8 mouse cellular contexts compared by ENCODE assay signal in genomic region chr10:87858013-87858806, GRCm38 (mm10). TPM values are rescaled to one million over a fixed set of nuclear protein-coding genes. Genes with fewer than 3 reads are reported as not detected.
A peak's percentile ranks its signal among the peaks of the same experiment; 100 is the strongest.
DNase-seq lines count a peak whose midpoint lies in the region; ATAC-seq lines count a peak whose summit lies in the region.

TSS of gene Igf1 (plus strand) at chr10:87858265.

- DNase-seq in lung, adult 18-20 months: no peak
- DNase-seq in heart, postnatal 36 days: no peak
- no peak for DNase-seq in midbrain, embryonic 11.5 days (ENCODE audit: low spot score, missing footprints)
- no peak for DNase-seq in frontal cortex, postnatal 14 days (ENCODE audit: low spot score in 2 of 2)
- no peak for DNase-seq in layer of hippocampus, adult 11-12 months (ENCODE audit: low spot score)
- no peak for DNase-seq in kidney, adult 9 months

- no peak within 1 kb of the TSS for H3K9ac ChIP-seq in lung, embryonic 15.5 days
- H3K9ac ChIP-seq in embryonic facial prominence, embryonic 15.5 days: no peak within 1 kb of the TSS
- H3K9ac ChIP-seq in midbrain, embryonic 11.5 days (ENCODE audit: low read length): no peak within 1 kb of the TSS

- peak within 1 kb of the TSS; percentile 80 for H3K27ac ChIP-seq in lung, embryonic 15.5 days
- peak within 1 kb of the TSS; percentile 92 for H3K27ac ChIP-seq in embryonic facial prominence, embryonic 15.5 days (replicated peaks)
- no peak within 1 kb of the TSS for H3K27ac ChIP-seq in midbrain, embryonic 11.5 days (ENCODE audit: low read depth, low read length)

- H3K4me1 ChIP-seq in lung, embryonic 15.5 days: peaks cover 39% of the 10 kb centered on the region
- H3K4me1 ChIP-seq in embryonic facial prominence, embryonic 15.5 days: peaks cover 51% of the 10 kb centered on the region
- peaks cover 6% of the 10 kb centered on the region; the same call in 1 of the 2 replicates for H3K4me1 ChIP-seq in midbrain, embryonic 11.5 days (ENCODE audit: control insufficient read depth, insufficient read depth, low read length)

- peak within 1 kb of the TSS; percentile 70 for H3K4me2 ChIP-seq in lung, embryonic 15.5 days
- peak within 1 kb of the TSS; percentile 75 for H3K4me2 ChIP-seq in embryonic facial prominence, embryonic 15.5 days (replicated peaks)
- H3K4me2 ChIP-seq in midbrain, embryonic 11.5 days: no peak within 1 kb of the TSS

- H3K27me3 ChIP-seq in lung, embryonic 15.5 days: peaks cover 37% of the 10 kb centered on the region
- H3K27me3 ChIP-seq in embryonic facial prominence, embryonic 15.5 days: no peaks in the 10 kb centered on the region
- no peaks in the 10 kb centered on the region; the same call in 1 of the 2 replicates for H3K27me3 ChIP-seq in midbrain, embryonic 11.5 days (ENCODE audit: control insufficient read depth, insufficient read depth, low read length)

- H3K4me3 ChIP-seq in lung, embryonic 15.5 days: peak within 1 kb of the TSS; percentile 52
- H3K4me3 ChIP-seq in embryonic facial prominence, embryonic 15.5 days (replicated peaks): peak within 1 kb of the TSS; percentile 51
- no peak within 1 kb of the TSS for H3K4me3 ChIP-seq in midbrain, embryonic 11.5 days (ENCODE audit: low read depth, low read length)

- no peaks in the 10 kb centered on the region for H3K36me3 ChIP-seq in lung, embryonic 15.5 days
- no peaks in the 10 kb centered on the region for H3K36me3 ChIP-seq in embryonic facial prominence, embryonic 15.5 days
- H3K36me3 ChIP-seq in midbrain, embryonic 11.5 days (ENCODE audit: control insufficient read depth, insufficient read depth, low read length): no peaks in the 10 kb centered on the region

- WGBS in lung, embryonic 15.5 days: 22% methylated on average over 5 of the region's 5 CpGs
- WGBS in embryonic facial prominence, embryonic 15.5 days: 20% methylated on average over 5 of the region's 5 CpGs
- 53% methylated on average over 5 of the region's 5 CpGs for WGBS in midbrain, embryonic 11.5 days

- intact Hi-C loops in heart, postnatal 36 days (cut with DNase I): loop anchor here (5.0 to 10.0 kb wide), 4 partner anchors 259 to 469 kb away; partner anchors contain the start of genes Nup37 and Parpbp

- ATAC-seq in lung, embryonic 15.5 days (ENCODE audit: borderline replicate concordance, extremely low read depth, low FRiP score, low TSS enrichment): no peak
- no peak for ATAC-seq in embryonic facial prominence, embryonic 15.5 days (ENCODE audit: insufficient number of reproducible peaks, low FRiP score, low TSS enrichment, low read depth)
- no peak for ATAC-seq in midbrain, embryonic 11.5 days (ENCODE audit: low FRiP score)

- no peaks in the 10 kb centered on the region for H3K9me3 ChIP-seq in lung, embryonic 15.5 days
- no peaks in the 10 kb centered on the region for H3K9me3 ChIP-seq in embryonic facial prominence, embryonic 15.5 days (replicated peaks)
- H3K9me3 ChIP-seq in midbrain, embryonic 11.5 days (ENCODE audit: control insufficient read depth, low read length): no peaks in the 10 kb centered on the region

RNA-seq across cellular contexts. Expression of gene Igf1, which starts in this region (rescaled TPM):
- polyA plus RNA-seq in lung, embryonic 15.5 days (2015; fragmentation: Nextera tagmentation; extraction: Ambion mirVana): 74.5 and 77.1 TPM in 2 replicates
- 62.8 and 77.8 TPM in 2 replicates for polyA plus RNA-seq in embryonic facial prominence, embryonic 15.5 days (2015; fragmentation: Nextera tagmentation; extraction: Ambion mirVana)
- total RNA-seq in heart, postnatal 36 days (2021): 10 to 100 TPM; 15.5 to 18.8 TPM
- 16.7 and 20.8 TPM in 2 replicates for polyA plus RNA-seq in midbrain, embryonic 11.5 days (2014; fragmentation: Nextera tagmentation; extraction: Ambion mirVana)
